Mouse (Mus musculus): ENCODE measurements around the gene Dynlt1f.
"Not testable (repeated sequence)": the region's sequence is repeated elsewhere in the genome, so short reads cannot be mapped to it uniquely, and the experiment has no call there.

- TF ChIP-seq CTCF (conservative IDR thresholded peaks at IDR 0.05; ENCODE audit: low read length); NANOG (IDR thresholded peaks at IDR 0.05; ENCODE audit: borderline replicate concordance, low read length); POU5F1 (IDR thresholded peaks at IDR 0.05; ENCODE audit: borderline replicate concordance, low read length): not testable (repeated sequence)
Measured at GRCm38 (mm10) chr17:6600216-6600911, 55.3 kb downstream of the Dynlt1f start.
